Mouse (Mus musculus) lung, adult 2 months (tissue): Measurements from ENCODE around the gene Rab17.

Source experiments
- CTCF ChIP-seq: fragments of 200-500 bp; IDR thresholded peaks from 2 replicates; pipeline ENCODE4 v1.5.1; 2011; ENCODE audit warnings: mild to moderate bottlenecking, low read length, control low read depth; ENCODE audit not compliant: insufficient read depth
- POLR2A ChIP-seq: fragments of 200-500 bp; IDR thresholded peaks from 2 replicates; pipeline ENCODE4 v1.6.1; 2011; ENCODE audit warnings: low read depth, mild to moderate bottlenecking, control low read depth, low read length, borderline replicate concordance; ENCODE audit errors: extremely low read depth

DNA sequence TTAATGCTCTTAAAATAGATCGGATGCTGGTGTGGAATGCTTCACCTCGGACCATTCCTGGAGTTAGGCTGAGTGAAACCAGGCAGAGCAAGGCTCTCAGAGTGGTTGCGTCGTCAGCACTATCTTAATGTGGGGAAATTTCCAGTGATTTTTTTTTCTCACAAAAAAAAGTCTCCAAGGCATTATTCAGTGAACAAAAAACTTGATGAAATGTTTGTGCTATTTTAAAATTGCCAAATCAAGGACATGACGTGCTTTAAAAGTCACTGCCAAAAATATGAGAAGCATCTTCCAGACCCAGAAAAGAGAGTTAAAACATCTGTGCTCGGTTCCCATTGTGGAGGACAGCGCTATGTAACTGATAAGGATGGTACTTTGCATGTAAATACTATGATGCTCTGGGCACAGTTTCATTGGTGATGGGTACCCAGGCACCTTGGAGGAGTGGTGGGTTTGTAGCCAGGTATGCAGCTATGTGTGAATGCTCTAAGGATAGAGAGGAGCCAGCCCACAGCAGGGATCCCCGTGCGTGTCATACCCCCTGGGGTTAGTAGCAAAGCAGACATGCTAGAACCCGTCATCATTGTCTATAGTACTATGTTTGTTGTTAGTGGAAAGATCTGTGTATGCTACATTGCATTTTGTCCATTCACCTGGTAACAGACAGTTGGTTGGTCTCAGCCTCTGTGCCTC, 11.3 kb upstream of the Rab17 start:
- TF ChIP-seq POLR2A (no peak), CTCF (no peak)
